Mouse (Mus musculus) limb, embryonic 15.5 days (tissue): ENCODE data around the gene Dchs2. TPM values are rescaled to one million over a fixed set of nuclear protein-coding genes. Genes with fewer than 3 reads are reported as not detected.

ENCODE experiments used
- ATAC-seq: fragments of 200-750 bp; cut with Nextera tagmentation; 2 replicates; pipeline ENCODE4 v1.8.0; 2017; ENCODE audit warnings: low read depth, moderate TSS enrichment; ENCODE audit not compliant: insufficient number of reproducible peaks, low FRiP score, low TSS enrichment
- H3K27ac ChIP-seq: fragments of 300-500 bp; sonication (generic); 2 replicates; pipeline ENCODE4 v1.5.1; 2015; ENCODE audit warnings: moderate library complexity, mild to moderate bottlenecking, inconsistent platforms
- H3K27me3 ChIP-seq: fragments of 300-500 bp; sonication (generic); 2 replicates; pipeline ENCODE4 v1.6.1; 2015; ENCODE audit warnings: inconsistent platforms
- H3K36me3 ChIP-seq: fragments of 300-500 bp; sonication (generic); 2 replicates; pipeline ENCODE4 v1.6.1; 2015; ENCODE audit warnings: inconsistent platforms
- H3K4me1 ChIP-seq: fragments of 300-500 bp; sonication (generic); 2 replicates; pipeline ENCODE4 v1.6.1; 2015; ENCODE audit warnings: inconsistent platforms
- H3K4me2 ChIP-seq: fragments of 300-500 bp; sonication (generic); 2 replicates; pipeline ENCODE4 v1.6.1; 2015; ENCODE audit warnings: mild to moderate bottlenecking, inconsistent platforms
- H3K4me3 ChIP-seq: fragments of 300-500 bp; sonication (generic); 2 replicates; pipeline ENCODE4 v1.5.1; 2015; ENCODE audit warnings: mild to moderate bottlenecking, inconsistent platforms
- H3K9ac ChIP-seq: fragments of 300-500 bp; sonication (generic); 2 replicates; pipeline ENCODE4 v1.6.1; 2015; ENCODE audit warnings: inconsistent platforms
- H3K9me3 ChIP-seq: fragments of 300-500 bp; sonication (generic); 2 replicates; pipeline ENCODE4 v1.6.1; 2016; ENCODE audit warnings: inconsistent platforms
- WGBS: fragments of 180-500 bp; shearing (Covaris S2); methylation state at CpG from one replicate; pipeline ENCODE4 v1.1.7; 2015; 5-methylcytosine and 5-hydroxymethylcytosine counted together
- polyA plus RNA-seq: library from polyadenylated mRNA; unstranded; fragments of >200 nt; fragmentation: Nextera tagmentation; extraction: Ambion mirVana; gene quantifications from 2 replicates; pipeline ENCODE4 v1.2.1, GENCODE M21; 2015

Gene Dchs2
- polyA plus RNA-seq, 1 experiment from 2014 or later, result 1.1 TPM

GRCm38 (mm10) chr3:83368500-83369068 lies 240.8 kb downstream of the Dchs2 start:
- WGBS, result 78% methylated on average over 9 of the region's 9 CpGs

GRCm38 (mm10) chr3:83369871-83370270 lies 242.1 kb downstream of the Dchs2 start:
- Histone ChIP-seq H3K9me3 (no peaks in the 10 kb centered on the region), H3K36me3 (no peaks in the 10 kb centered on the region), H3K4me1 (no peaks in the 10 kb centered on the region), H3K27me3 (no peaks in the 10 kb centered on the region), H3K27ac (no peak overlapping the region), H3K9ac (no peak overlapping the region), H3K4me2 (no peak overlapping the region), H3K4me3 (no peak overlapping the region)
- no peak for ATAC-seq
- 80% methylated on average over 2 of the region's 2 CpGs for WGBS

More at GRCm38 (mm10) chr3:83368500-83369068, 240.8 kb downstream of the Dchs2 start:
- H3K9me3 ChIP-seq, result no peaks in the 10 kb centered on the region
- no peak overlapping the region for H3K27ac ChIP-seq
- no peak overlapping the region for H3K9ac ChIP-seq
- no peak for ATAC-seq
- no peaks in the 10 kb centered on the region for H3K4me1 ChIP-seq
- H3K4me2 ChIP-seq, result no peak overlapping the region
- no peak overlapping the region for H3K4me3 ChIP-seq
- H3K36me3 ChIP-seq, result no peaks in the 10 kb centered on the region
- H3K27me3 ChIP-seq, result no peaks in the 10 kb centered on the region

- no peak overlapping the region for H3K9ac ChIP-seq
- no peak overlapping the region for H3K27ac ChIP-seq
- no peaks in the 10 kb centered on the region for H3K27me3 ChIP-seq
- no peaks in the 10 kb centered on the region for H3K9me3 ChIP-seq
- H3K4me2 ChIP-seq, result no peak overlapping the region
- WGBS, result 42% methylated on average over 6 of the region's 6 CpGs
- H3K4me1 ChIP-seq, result no peaks in the 10 kb centered on the region
- no peak overlapping the region for H3K4me3 ChIP-seq
- ATAC-seq, result no peak
- no peaks in the 10 kb centered on the region for H3K36me3 ChIP-seq
These were observed 246.6 kb downstream of the Dchs2 start for GRCm38 (mm10) chr3:83374333-83374732.

GRCm38 (mm10) chr3:83376834-83377233 lies 249.1 kb downstream of the Dchs2 start:
- no peak overlapping the region for H3K4me3 ChIP-seq
- H3K36me3 ChIP-seq, result no peaks in the 10 kb centered on the region
- no peak overlapping the region for H3K4me2 ChIP-seq
- H3K27ac ChIP-seq, result no peak overlapping the region
- no peak overlapping the region for H3K9ac ChIP-seq
- 88% methylated on average over 6 of the region's 6 CpGs for WGBS
- H3K4me1 ChIP-seq, result no peaks in the 10 kb centered on the region
- H3K9me3 ChIP-seq, result no peaks in the 10 kb centered on the region
- ATAC-seq, result no peak
- no peaks in the 10 kb centered on the region for H3K27me3 ChIP-seq

Other genes with a start within 250 kb of the Dchs2 start
- 0.35 and 0.48 TPM in 2 replicates for gene Lrat, start 224.0 kb upstream of the Dchs2 start, polyA plus RNA-seq
- gene Fgg, start 120.2 kb upstream of the Dchs2 start, polyA plus RNA-seq, result 0.56 and 2.3 TPM in 2 replicates
- gene Fga, start 101.9 kb upstream of the Dchs2 start, polyA plus RNA-seq, result 0.34 and 2.5 TPM in 2 replicates
- 0.27 and 1.4 TPM in 2 replicates for gene Fgb, start 78.1 kb upstream of the Dchs2 start, polyA plus RNA-seq
- gene Plrg1, start 72.4 kb upstream of the Dchs2 start, polyA plus RNA-seq, result 89.5 and 91.2 TPM in 2 replicates